Mouse (Mus musculus): Measurements from ENCODE around the gene Wdtc1.

Gene Wdtc1

DNA sequence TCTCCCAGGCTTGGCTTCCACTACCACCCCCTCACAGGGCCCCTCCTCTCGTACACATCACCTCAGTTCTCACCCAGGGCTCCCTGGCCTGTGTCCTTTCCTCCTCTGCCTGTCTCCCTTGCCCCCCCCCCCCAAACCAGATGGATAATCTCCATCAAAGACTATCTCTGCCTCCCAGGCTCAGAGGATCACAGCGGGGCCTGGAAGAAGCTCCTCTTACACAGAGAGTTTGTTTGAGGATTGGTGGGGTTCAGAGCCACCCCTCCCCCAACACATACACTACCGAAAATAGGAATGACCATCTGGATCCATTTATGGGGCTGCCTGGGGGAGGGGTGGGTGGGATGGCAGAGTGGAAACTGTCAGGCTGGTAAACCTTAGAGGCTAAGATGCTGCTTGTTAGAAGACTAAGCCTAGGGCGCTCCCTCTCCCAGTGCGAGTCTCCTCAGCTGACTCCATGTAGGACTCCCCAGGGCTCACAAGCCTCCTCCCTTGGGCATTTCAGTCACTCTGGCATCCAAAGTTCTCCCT lies 71.3 kb downstream of the Wdtc1 start:
- DNase-seq (ENCODE audit: low spot score): no peak

- DNase-seq (ENCODE audit: low spot score): no peak
Observed at GRCm38 (mm10) chr4:133281513-133281912, 71.8 kb downstream of the Wdtc1 start.

DNA sequence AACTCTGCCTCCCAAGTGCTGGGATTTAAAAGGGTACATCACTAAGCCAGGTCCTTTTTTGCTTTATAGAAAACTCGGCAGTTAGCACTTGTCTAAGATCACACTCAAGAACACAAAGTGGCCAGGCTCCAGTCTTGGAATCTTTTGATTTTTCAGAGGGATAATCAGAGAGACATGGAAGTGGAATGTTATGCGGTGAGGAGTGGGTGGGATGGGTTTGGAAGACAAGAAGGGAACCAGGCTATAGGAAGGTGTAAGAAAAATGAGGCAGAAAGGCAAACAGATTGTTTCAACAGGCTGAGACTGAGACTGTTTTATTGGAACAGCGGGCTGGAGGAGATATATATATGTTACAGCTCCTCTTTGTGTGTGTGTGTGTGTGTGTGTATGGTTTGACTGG lies 74.8 kb downstream of the Wdtc1 start:
- no peak for DNase-seq (ENCODE audit: low spot score)

GRCm38 (mm10) chr4:133278067-133278466 lies 75.2 kb downstream of the Wdtc1 start:
- no peak for DNase-seq (ENCODE audit: low spot score)

- DNase-seq (ENCODE audit: low spot score): peak; percentile 97
Observed at GRCm38 (mm10) chr4:133277104-133278026, 75.9 kb downstream of the Wdtc1 start, which contains the start of gene Tmem222. TSS of gene Tmem222 (minus strand) at chr4:133277792.

DNA sequence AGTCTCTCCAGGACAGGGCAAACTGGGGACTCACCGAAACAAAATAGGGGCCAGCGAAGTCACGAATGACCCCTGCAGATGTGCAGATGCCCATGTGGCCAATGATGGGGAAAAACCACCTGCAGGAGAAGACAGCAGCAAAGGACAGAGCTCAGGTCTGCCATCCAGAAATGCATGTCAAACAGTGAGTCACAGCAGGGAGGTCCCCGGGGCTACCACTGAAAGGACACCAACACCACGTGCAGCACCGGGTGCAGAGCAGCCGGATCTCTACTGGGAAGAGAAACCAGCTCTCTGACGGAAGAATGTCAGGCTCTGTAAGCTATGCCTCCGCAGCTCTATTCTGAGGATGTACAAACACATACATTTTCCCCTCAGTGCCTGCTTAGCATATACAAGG lies 82.4 kb downstream of the Wdtc1 start:
- DNase-seq (ENCODE audit: low spot score): no peak

GRCm38 (mm10) chr4:133269596-133269995 lies 83.7 kb downstream of the Wdtc1 start:
- peak; percentile 84 for DNase-seq (ENCODE audit: low spot score)

- DNase-seq (ENCODE audit: low spot score): no peak
Observed at GRCm38 (mm10) chr4:133268931-133269330, 84.3 kb downstream of the Wdtc1 start.

GRCm38 (mm10) chr4:133266248-133266880 lies 86.9 kb downstream of the Wdtc1 start:
- DNase-seq (ENCODE audit: low spot score): peak; percentile 66

DNA sequence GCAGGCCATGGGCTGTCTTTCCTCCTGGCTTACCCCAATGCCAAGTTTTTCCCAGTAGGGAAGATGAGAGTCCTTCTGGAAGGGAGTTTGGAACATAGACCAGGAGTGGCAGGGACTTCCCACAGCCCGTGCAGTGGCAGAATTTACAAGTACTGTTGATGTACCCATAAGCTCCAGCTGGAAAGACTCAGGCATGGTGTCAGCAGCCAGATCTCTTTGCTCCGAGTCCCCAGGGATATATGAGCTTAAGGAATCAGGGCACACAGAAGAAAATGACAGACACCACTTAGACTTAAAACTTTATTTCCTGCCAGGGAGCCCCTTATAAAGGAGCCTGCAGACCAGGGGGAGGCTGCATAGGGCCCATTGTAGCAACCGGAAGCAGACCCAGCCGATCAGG lies 87.5 kb downstream of the Wdtc1 start:
- DNase-seq (ENCODE audit: low spot score): no peak

GRCm38 (mm10) chr4:133265297-133265696 lies 88.0 kb downstream of the Wdtc1 start:
- no peak for DNase-seq (ENCODE audit: low spot score)

DNA sequence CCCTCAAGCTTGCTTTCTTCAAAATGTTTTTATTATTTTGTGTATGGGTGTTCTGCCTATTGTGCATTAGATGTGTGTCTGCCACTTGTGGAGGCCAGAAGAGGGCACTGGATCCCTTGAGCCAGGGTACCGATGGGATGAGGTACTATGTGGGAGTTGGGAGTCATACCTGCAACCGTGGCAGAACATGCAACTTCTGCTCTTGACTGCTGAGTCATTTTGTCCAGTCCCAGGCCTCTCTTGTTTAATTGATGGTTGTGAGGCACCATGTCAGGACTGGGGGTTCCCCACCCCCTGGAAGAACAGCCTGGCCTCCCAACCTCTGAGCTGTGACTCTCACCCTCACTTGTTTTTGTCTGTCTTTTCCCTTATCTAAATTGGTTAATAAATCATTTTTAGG lies 88.7 kb downstream of the Wdtc1 start:
- no peak for DNase-seq (ENCODE audit: low spot score)

DNA sequence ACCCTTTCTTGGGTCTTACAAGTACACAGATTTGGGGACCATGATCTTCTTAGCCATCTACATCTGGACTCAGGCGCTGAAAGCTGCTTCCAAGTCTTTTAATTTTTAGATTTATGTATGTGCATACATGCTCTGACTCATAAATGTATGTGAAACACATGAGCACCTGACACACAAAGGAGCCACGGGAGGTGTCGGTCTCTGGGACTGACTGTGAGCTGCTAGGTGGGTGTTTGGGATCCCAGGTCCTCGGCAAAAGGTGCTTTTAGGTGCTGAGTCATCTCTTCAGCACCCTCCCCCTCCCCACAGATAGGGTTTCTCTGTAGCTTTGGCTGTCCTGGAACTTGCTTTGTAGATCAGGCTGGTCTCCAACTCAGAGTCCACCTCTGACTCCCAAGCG lies 89.5 kb downstream of the Wdtc1 start:
- no peak for DNase-seq (ENCODE audit: low spot score)

DNA sequence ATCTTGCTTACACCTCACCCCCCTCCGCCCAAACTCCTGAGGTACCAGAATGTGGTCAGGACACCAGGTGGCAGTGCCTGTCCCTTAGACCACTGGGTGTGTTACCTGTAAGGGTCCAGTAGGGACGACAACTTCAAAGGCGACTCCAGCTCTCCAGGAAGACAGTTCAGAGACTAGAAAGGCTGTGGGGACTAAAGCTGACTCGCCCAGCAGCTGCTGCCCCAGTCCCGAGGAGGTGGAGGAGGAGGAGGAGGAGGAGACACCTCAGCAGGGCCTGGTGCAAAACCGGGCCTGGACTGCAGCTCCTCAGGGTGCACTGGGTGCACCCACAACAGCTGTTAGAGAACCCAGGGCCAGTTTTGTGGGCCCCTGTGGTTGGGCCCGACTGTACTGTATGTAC lies 90.4 kb downstream of the Wdtc1 start, which contains the start of gene Sytl1:
Gene Sytl1 (minus strand): TSS at position 232 of the 400 bp plus-strand sequence.
- no peak for DNase-seq (ENCODE audit: low spot score)

DNA sequence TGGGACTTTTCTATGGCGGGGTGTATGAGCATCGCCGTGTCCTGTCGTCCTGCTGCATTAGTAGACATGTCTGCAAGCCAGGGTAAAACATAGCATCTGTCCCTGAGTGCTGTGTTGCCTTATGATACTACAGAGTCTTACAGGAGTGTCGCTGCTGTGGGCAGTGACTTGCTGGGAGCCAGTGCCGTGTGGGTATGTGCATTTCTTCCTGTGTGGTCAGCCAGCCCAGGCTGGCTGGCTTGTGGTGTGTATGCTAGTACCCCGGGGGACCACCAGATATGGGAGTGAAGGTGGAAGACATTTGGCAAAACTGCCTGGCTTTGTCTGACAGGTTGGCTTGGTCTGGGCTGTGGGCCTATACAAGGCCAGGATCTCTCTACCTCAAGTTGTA lies 90.9 kb downstream of the Wdtc1 start:
- DNase-seq (ENCODE audit: low spot score): no peak

DNA sequence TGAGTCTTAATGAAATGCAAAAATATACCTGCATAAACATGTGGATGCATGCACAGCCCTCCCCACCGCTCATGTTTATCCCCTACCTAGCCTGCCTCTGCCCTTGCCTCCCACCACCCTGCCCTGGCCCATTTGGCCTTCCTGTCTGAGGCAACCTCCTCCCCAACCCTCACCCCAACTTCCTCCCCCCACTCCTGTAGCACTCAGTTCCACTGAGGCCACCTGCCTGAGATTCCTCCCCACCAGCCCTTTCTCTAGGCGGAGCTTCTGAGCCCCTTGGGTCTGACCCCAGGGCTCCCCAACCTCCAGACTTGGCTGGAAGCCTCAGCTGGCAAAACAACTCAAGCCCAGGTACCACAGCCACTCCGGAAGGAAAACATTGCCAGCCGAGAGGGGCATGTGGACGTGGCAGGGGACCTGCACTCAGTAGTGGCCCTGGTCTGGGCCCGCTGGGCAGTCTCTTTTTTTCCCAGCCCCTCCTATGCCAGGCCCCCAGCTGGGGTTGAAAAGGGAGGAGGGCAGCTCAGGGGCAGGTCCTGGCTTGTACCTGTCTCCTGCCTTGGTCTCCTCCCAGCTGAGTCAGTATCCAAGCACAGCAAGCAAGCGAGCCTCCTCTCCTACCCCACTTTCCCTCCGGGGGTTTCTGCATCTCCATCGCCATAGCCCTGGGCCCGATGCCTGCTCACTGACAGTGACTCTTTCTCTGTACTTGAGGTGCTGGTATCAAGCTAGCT lies 91.5 kb downstream of the Wdtc1 start:
- DNase-seq (ENCODE audit: low spot score): no peak

- no peak for DNase-seq (ENCODE audit: low spot score)
Observed at GRCm38 (mm10) chr4:133257798-133258408, 95.4 kb downstream of the Wdtc1 start.

DNA sequence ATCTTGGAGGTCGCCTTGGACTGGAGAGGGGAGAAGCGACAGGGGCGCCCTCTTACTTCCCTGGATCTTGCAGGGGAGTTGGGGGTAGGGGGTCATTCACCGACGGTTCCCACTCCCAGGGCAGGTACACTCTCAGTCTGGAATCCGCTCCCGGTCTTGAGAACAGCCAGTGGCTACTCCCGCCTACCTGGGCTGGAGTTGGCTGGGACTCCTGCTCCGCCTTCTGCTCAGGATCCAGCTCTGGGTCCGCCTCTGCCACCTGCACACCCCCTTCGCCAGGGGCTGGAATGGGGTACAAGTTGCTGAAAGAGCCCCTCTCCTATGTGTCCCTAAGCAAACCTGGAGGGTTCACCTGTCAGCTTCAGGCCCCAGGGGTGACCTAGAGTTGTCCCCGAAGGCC lies 96.1 kb downstream of the Wdtc1 start:
- DNase-seq (ENCODE audit: low spot score): no peak

DNA sequence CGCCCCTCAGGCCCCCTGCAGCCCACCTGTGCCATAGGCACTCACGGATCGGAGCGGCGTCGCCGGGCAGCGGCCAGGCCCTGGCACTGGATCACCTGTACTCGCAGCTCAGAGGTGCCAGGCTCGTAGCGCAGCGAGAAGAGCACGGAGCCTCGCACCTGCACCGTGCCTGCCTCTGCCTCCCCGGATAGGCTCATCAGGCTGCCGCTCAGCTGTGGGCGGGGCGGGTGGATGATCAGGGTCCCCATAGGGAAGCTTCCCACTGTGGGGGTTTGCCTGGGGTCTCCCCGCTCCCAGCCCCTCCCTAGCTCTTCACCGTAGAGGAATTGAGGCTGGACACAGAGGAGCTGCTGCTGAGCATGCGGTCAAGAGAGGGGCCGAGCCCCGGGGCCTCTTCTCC lies 96.5 kb downstream of the Wdtc1 start:
- DNase-seq (ENCODE audit: low spot score): no peak

GRCm38 (mm10) chr4:133255392-133255791 lies 97.9 kb downstream of the Wdtc1 start:
- DNase-seq (ENCODE audit: low spot score): no peak

DNA sequence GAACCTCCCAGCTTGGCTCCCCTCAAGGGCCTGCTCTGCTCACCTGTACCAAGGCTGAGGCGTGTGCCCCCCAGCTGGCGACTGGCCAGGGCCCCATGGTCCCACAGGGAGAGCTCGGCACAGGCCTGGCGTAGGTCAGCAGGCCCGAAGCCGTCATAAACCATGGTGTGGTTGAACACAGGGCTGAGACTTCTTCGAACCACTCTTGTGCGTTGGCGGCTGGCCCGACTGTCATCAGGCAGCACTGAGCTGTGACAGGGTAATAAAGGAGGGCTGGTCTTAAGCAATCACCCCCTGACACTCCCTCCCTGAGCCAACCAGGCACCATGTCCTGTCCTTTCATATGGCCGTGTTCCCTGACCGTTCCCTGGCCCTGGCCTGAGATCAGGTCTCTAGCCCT lies 99.9 kb downstream of the Wdtc1 start:
- peak; percentile 33 for DNase-seq (ENCODE audit: low spot score)

DNA sequence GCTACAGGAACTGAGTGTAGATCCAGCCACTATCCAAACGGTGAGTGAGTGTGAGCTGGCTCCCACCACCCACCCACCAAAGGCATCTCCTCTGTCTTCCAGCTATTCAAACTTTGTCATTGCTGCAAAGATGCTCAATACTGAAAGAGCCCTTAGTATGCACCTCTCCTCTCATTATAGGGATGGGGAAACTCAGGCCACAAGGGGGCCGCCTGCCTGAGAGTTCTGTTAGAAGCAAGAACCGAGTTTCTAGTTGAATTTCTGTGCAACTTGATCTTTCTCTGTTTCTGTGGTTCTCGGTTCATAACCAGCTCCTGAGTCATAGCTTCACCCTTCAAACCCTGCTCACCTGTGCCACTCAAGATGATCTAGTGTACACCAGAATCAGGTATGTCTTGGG lies 101.2 kb downstream of the Wdtc1 start:
- no peak for DNase-seq (ENCODE audit: low spot score)
